Mouse (Mus musculus): ENCODE results near the gene Ube2l6. TPM values are rescaled to one million over a fixed set of nuclear protein-coding genes. Genes with fewer than 3 reads are reported as not detected.

Ube2l6 gene
- polyA plus RNA-seq, 1 experiment from 2014 or later, result 32.9 TPM

DNA sequence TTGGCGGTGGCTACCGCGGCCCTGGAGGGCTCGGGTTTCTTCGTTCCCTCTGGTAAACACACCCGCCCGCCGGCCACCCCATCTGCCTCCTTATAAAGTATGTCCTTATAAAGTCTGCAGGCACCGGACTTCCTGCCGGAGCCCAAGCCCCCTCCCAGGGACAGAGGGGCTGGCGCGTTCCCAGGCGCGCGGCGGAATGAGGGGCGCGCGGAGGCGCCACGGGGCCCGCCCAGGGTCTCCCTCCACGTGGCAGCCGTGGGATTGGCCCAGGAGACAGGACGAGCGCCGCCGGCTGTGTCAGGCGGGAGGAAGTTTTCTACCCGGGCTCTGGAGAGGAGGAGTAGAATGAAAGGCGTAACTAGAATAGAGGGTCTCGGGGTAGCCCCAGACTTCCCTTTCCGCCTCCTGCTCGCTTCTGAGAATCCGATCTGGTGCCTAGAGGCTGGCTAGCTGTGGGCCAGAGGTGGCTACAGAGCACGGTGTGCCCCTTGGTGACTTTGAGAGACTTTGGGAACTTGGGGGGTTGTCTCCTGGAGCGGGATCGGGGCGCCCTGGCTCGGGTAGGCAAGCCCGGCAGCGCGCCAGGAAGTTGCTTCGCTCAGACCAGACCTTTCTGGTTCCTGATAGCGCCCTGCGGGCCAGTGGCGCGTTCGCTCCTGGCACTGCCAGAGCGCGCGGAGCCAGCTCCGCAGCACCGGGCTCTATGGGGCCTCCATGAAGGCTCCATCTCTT lies 41.6 kb downstream of the Ube2l6 start:
- H3K9ac ChIP-seq, result peak overlapping the region; percentile 79
- peaks cover 14% of the 10 kb centered on the region for H3K4me1 ChIP-seq
- H3K27ac ChIP-seq, result peak overlapping the region; percentile 90
- peaks cover 4% of the 10 kb centered on the region; the same call in 1 of the 2 replicates for H3K27me3 ChIP-seq
- 0% methylated on average over 54 of the region's 54 CpGs for WGBS
- peak overlapping the region; percentile 86 for H3K4me2 ChIP-seq (replicated peaks)
- no peaks in the 10 kb centered on the region for H3K9me3 ChIP-seq
- H3K4me3 ChIP-seq, result peak overlapping the region; percentile 73
- peak; percentile 87 for ATAC-seq (ENCODE audit: insufficient number of reproducible peaks, insufficient read depth, low FRiP score, low TSS enrichment)
- H3K36me3 ChIP-seq, result no peaks in the 10 kb centered on the region

DNA sequence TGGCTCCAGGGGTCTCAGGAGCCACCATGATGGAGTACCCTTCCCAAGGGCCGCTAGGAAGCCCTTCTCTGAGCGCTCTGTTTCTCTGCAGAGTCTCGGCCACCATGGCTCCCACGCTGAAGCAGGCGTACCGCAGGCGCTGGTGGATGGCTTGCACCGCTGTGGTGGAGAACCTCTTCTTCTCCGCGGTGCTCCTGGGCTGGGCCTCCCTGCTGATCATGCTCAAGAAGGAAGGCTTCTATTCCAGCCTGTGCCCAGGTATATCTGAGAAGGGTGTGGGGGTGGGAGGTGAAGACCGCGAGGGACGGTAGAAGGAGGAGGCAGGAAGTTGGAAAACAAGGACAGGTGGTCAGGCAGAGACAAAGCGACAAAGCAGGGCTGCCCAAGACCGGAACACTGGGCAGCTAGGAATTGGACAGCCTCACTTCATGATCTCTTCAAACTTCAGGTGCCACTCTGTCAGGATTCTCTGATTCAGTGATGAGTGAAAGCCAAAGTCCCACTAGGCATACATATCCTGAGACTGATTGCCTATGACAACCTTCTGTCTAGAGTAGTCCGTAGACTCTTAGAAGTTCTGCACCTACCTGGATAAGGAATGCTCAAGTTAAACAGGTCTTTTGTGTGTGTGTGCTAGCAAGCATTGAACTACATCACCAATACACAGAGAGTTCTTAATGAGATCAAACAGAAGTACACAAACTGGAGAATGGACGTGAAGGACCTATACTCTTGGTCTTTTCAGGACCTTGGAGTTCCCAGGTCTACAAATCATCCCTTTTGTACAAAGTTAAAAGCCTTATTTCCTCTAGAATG lies 42.3 kb downstream of the Ube2l6 start:
- WGBS, result 7% methylated on average over 17 of the region's 17 CpGs
- Histone ChIP-seq H3K27me3 (peaks cover 4% of the 10 kb centered on the region; the same call in 1 of the 2 replicates), H3K4me2 (replicated peaks) (peak overlapping the region; percentile 86), H3K36me3 (no peaks in the 10 kb centered on the region), H3K4me1 (peaks cover 14% of the 10 kb centered on the region), H3K9me3 (no peaks in the 10 kb centered on the region), H3K27ac (peak overlapping the region; percentile 90), H3K9ac (peak overlapping the region; percentile 79), H3K4me3 (peak overlapping the region; percentile 73)
- no peak for ATAC-seq (ENCODE audit: insufficient number of reproducible peaks, insufficient read depth, low FRiP score, low TSS enrichment)

DNA sequence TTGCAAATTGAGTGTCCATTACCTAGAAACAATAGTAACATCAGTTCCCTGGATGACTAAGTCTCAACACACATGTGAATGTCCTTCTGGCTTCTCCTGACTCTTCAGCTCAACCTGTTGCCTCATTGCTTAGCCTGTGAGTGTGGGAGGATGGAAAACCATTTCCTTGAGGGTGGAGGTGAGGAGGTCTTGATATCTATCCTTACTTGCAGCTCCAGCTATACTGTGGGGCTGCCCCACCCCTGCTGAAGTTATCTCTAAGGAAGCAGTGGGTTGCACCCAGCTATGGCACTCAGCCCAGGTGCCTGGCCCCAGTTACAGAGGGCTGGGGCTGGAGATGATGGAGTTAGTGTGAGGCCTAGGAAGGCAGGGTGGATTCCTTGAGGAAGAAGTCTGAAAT lies 43.3 kb downstream of the Ube2l6 start:
- Histone ChIP-seq H3K4me3 (peak overlapping the region; percentile 73; the same call in 1 of the 2 replicates), H3K9ac (peak overlapping the region; percentile 31; the same call in 1 of the 2 replicates), H3K4me2 (replicated peaks) (peak overlapping the region; percentile 86), H3K27ac (no peak overlapping the region), H3K36me3 (no peaks in the 10 kb centered on the region), H3K27me3 (peaks cover 4% of the 10 kb centered on the region; the same call in 1 of the 2 replicates), H3K9me3 (no peaks in the 10 kb centered on the region), H3K4me1 (peaks cover 14% of the 10 kb centered on the region)
- ATAC-seq (ENCODE audit: insufficient number of reproducible peaks, insufficient read depth, low FRiP score, low TSS enrichment), result no peak

DNA sequence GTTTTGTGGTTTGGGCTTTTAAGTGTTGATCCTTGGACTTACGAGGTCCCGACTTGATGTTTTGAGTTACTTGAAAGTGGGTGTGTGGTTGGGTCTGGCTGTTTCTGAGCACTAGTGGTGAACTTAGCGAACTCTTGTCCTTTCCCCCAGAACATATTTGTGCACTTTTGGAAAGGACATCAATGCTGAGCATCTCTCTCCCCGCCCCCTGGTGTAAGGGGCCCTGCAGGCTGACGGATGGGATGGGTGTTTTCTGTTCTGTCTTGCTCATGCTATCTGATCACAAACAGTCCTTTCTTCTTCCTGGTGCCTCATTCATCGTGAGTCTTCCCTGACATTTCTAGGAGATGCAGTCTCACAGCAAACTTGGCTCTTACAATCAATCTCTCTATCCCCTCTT lies 45.0 kb downstream of the Ube2l6 start:
- no peak overlapping the region for H3K4me2 ChIP-seq (replicated peaks)
- no peaks in the 10 kb centered on the region for H3K27me3 ChIP-seq
- ATAC-seq (ENCODE audit: insufficient number of reproducible peaks, insufficient read depth, low FRiP score, low TSS enrichment), result no peak
- H3K27ac ChIP-seq, result no peak overlapping the region
- H3K9ac ChIP-seq, result no peak overlapping the region
- H3K9me3 ChIP-seq, result no peaks in the 10 kb centered on the region
- H3K36me3 ChIP-seq, result peaks cover 5% of the 10 kb centered on the region
- H3K4me1 ChIP-seq, result peaks cover 14% of the 10 kb centered on the region
- H3K4me3 ChIP-seq, result no peak overlapping the region
- WGBS, result 80% methylated on average over 6 of the region's 6 CpGs

DNA sequence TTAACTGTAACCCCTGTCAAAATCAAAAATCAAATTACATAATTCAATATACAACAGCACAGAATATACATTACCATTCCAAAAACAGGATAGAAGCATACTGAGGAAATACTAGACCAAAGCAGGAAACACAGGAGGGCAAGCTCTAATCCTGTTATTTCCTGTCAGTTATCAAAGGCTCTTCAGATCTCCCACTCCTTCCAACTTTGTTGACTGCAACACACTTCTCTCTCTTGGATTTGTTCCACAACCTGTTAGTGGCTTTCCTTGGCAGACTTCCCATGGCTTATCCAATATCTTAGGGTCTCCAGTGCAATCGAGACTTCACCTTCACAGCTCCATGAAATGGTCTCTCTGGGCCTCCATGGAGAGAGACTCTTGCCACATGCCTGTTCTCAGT lies 46.6 kb downstream of the Ube2l6 start:
- H3K9me3 ChIP-seq, result no peaks in the 10 kb centered on the region
- H3K27ac ChIP-seq, result no peak overlapping the region
- no peak overlapping the region for H3K9ac ChIP-seq
- no peak for ATAC-seq (ENCODE audit: insufficient number of reproducible peaks, insufficient read depth, low FRiP score, low TSS enrichment)
- H3K4me3 ChIP-seq, result no peak overlapping the region
- H3K36me3 ChIP-seq, result peaks cover 14% of the 10 kb centered on the region
- H3K4me1 ChIP-seq, result peaks cover 14% of the 10 kb centered on the region
- no peak overlapping the region for H3K4me2 ChIP-seq (replicated peaks)
- H3K27me3 ChIP-seq, result no peaks in the 10 kb centered on the region
- 69% methylated on average over 1 of the region's 1 CpGs for WGBS

DNA sequence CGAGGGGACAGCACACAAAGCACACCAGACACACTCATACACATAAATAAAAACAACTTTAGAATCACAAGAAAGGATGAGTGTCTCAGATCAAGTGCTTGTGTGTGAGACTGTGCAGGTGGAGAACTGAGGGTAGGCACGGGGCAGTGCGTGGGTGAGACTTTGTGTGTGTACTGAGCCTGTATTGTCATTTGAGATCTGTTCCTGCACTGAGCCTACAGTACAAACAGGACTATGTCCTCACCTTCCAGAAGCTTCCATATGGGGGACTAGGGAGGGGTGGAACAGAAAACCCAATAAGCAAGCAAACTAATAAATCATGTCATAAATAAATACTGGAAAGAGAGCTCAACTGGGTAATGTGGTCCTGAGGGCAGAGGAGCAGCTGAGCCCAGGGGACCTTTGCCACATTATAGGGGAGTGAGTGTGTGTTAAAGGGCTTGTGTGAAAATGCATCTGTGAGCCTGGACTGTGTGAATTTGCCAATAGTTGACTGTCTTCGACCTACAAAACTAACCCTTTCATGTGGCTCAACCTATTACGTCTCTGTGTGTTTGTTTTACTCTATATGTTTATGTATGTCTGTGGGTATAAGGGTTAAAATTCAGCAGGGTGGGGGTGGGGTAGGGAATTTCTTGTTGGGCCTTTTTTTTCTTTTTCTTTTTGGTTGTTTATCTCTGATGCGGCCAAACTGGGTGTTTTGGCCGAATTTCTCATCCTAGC lies 51.9 kb downstream of the Ube2l6 start:
- 59% methylated on average over 7 of the region's 7 CpGs for WGBS
- ATAC-seq (ENCODE audit: insufficient number of reproducible peaks, insufficient read depth, low FRiP score, low TSS enrichment), result no peak
- H3K36me3 ChIP-seq, result peaks cover 43% of the 10 kb centered on the region

DNA sequence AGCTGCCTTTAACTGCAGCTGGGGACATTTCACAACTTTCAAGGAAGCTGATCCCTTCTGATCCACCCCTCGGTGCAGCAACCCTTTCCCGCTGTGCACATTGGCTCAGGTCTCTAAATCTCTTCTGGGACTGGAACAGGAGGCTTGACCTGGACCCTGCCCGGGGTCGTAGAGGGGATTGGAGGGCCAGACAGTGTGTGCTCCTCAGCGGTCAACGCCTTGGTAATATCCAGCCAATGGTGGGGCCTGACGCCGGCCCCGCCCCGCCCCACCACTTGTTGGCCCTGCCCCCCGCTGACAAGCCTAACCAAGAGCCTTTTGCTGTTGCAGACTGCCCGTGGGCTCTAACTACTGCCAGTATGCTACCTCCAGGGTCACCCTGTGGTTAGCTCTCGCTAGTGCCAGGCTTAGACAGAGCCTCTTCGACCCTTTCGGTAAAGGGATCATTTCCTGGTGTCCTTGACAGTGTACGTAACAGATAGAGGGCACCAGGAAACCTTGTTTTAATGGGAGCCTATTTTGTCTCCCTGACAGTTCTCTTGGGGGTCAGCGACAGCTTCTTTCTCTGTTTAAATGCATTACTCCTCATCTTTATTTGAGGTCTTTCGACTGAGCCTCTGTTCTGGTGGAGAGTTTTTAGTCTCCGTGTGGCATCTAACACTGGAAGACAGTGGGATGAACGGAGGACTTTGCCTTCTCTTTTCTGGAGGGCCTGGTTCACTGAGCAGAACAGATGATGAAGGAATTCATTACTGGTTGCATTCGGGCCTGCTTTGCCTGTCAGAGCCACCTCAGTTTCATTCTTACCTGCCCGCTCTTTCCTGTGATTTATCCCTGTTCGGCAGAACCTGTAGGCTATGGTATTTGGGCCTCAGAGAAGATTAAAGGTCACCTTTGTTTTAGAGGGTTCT lies 52.8 kb downstream of the Ube2l6 start:
- H3K4me1 ChIP-seq, result 0 out of 2 replicates have a peak, but pooled peaks cover 8% of the 10 kb centered on the region
- H3K4me2 ChIP-seq (replicated peaks), result peak overlapping the region; percentile 25
- ATAC-seq (ENCODE audit: insufficient number of reproducible peaks, insufficient read depth, low FRiP score, low TSS enrichment), result peak; percentile 57; the same call in 1 of the 2 replicates
- no peak overlapping the region for H3K4me3 ChIP-seq
- no peaks in the 10 kb centered on the region for H3K9me3 ChIP-seq
- H3K9ac ChIP-seq, result no peak overlapping the region
- peaks cover 43% of the 10 kb centered on the region for H3K36me3 ChIP-seq
- H3K27ac ChIP-seq, result no peak overlapping the region
- 35% methylated on average over 23 of the region's 23 CpGs for WGBS
- H3K27me3 ChIP-seq, result no peaks in the 10 kb centered on the region

More for the DNA sequence above, 51.9 kb downstream of the Ube2l6 start:
- no peak overlapping the region for H3K4me3 ChIP-seq
- peak overlapping the region; percentile 25 for H3K4me2 ChIP-seq (replicated peaks)
- H3K9ac ChIP-seq, result no peak overlapping the region
- 0 out of 2 replicates have a peak, but pooled peaks cover 8% of the 10 kb centered on the region for H3K4me1 ChIP-seq
- no peak overlapping the region for H3K27ac ChIP-seq
- no peaks in the 10 kb centered on the region for H3K27me3 ChIP-seq
- H3K9me3 ChIP-seq, result no peaks in the 10 kb centered on the region

DNA sequence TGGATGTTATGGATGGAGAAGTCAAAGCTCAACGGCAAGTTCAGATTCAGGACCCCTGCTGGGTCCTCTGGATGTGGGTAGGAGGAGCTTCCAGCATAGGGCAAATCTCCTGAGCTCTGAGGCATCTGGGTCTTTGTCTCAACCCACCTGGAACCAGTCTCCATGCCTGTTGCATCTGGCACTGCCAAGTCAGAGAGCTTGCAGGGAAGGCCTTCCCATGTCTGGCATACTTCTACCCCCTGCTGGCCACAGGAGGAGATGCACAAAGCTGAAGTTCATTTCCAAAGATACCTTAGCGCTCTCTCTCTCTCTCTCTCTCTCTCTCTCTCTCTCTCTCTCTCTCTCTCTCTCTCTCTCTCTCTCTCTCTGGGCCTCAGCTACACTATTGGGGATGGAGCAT lies 57.1 kb downstream of the Ube2l6 start:
- no peak overlapping the region for H3K9ac ChIP-seq
- 0 out of 2 replicates have a peak, but pooled peaks cover 8% of the 10 kb centered on the region for H3K4me1 ChIP-seq
- WGBS, result 61% methylated on average over 2 of the region's 2 CpGs
- H3K9me3 ChIP-seq, result no peaks in the 10 kb centered on the region
- no peaks in the 10 kb centered on the region for H3K27me3 ChIP-seq
- H3K4me3 ChIP-seq, result no peak overlapping the region
- ATAC-seq (ENCODE audit: insufficient number of reproducible peaks, insufficient read depth, low FRiP score, low TSS enrichment), result no peak
- peaks cover 52% of the 10 kb centered on the region for H3K36me3 ChIP-seq
- H3K4me2 ChIP-seq (replicated peaks), result no peak overlapping the region
- H3K27ac ChIP-seq, result no peak overlapping the region

DNA sequence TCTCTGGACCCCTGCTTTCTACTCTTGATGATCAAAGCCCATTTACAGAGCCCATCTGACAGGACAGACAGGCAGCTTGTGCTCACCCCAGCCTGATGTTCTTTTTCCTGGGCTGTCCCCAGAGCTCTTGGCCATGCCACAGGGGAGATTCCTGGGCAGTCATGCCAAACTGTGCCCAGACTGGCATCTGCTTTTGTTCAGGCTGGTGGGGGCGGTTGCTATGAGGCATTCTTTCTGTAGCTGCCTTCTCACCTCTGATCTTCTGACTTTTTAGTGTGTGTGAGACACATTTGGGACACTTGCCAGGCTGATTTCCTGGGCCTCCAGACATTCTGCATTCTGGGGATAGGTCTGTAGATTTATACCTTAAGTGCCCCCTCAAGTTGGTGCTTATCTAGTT lies 59.9 kb downstream of the Ube2l6 start:
- no peak for ATAC-seq (ENCODE audit: insufficient number of reproducible peaks, insufficient read depth, low FRiP score, low TSS enrichment)
- WGBS, result 79% methylated on average over 1 of the region's 1 CpGs
- Histone ChIP-seq H3K4me1 (no peaks in the 10 kb centered on the region), H3K9ac (no peak overlapping the region), H3K27ac (no peak overlapping the region), H3K27me3 (no peaks in the 10 kb centered on the region), H3K4me3 (no peak overlapping the region), H3K9me3 (no peaks in the 10 kb centered on the region), H3K36me3 (peaks cover 61% of the 10 kb centered on the region), H3K4me2 (replicated peaks) (no peak overlapping the region)

Data from embryonic facial prominence, embryonic 12.5 days (tissue).